Mouse (Mus musculus) heart, embryonic 16.5 days (tissue): ENCODE measurements around the gene B4galt4. TPM values are rescaled to one million over a fixed set of nuclear protein-coding genes. Genes with fewer than 3 reads are reported as not detected.

ENCODE experiments used
- ATAC-seq: fragments of 200-750 bp; cut with Nextera tagmentation; replicated peaks from 2 replicates; pipeline ENCODE4 v1.8.0; 2017; ENCODE audit warnings: moderate number of reproducible peaks; ENCODE audit not compliant: insufficient read depth, low FRiP score; ENCODE audit errors: extremely low read depth
- H3K27ac ChIP-seq: fragments of 300-500 bp; sonication (generic); 2 replicates; pipeline ENCODE4 v1.5.1; 2014; ENCODE audit warnings: mild to moderate bottlenecking, low read length, control low read depth, moderate library complexity
- H3K27me3 ChIP-seq: fragments of 300-500 bp; sonication (generic); 2 replicates; pipeline ENCODE4 v1.6.1; 2014; ENCODE audit warnings: low read length, mixed read lengths; ENCODE audit not compliant: control insufficient read depth, insufficient read depth
- H3K36me3 ChIP-seq: fragments of 300-500 bp; sonication (generic); 2 replicates; pipeline ENCODE4 v1.6.1; 2014; ENCODE audit not compliant: control insufficient read depth, insufficient read depth
- H3K4me1 ChIP-seq: fragments of 300-500 bp; sonication (generic); 2 replicates; pipeline ENCODE4 v1.6.1; 2014; ENCODE audit warnings: low read length, mixed read lengths; ENCODE audit not compliant: control insufficient read depth, insufficient read depth
- H3K4me2 ChIP-seq: fragments of 300-500 bp; sonication (generic); 2 replicates; pipeline ENCODE4 v1.6.1; 2014; ENCODE audit warnings: low read depth, mild to moderate bottlenecking, control low read depth, low read length
- H3K4me3 ChIP-seq: fragments of 300-500 bp; sonication (generic); 2 replicates; pipeline ENCODE4 v1.5.1; 2014; ENCODE audit warnings: mild to moderate bottlenecking, control low read depth, low read length
- H3K9ac ChIP-seq: fragments of 300-500 bp; sonication (generic); 2 replicates; pipeline ENCODE4 v1.6.1; 2014; ENCODE audit warnings: low read length, control low read depth
- H3K9me3 ChIP-seq: fragments of 300-500 bp; sonication (generic); replicated peaks from 2 replicates; pipeline ENCODE4 v1.6.1; 2016; ENCODE audit warnings: low read length; ENCODE audit not compliant: control insufficient read depth
- WGBS: fragments of 180-500 bp; shearing (Covaris S2); extraction: QIAGEN DNeasy Blood & Tissue Kit; methylation state at CpG from one replicate; pipeline ENCODE4 v1.1.7; 2014; 5-methylcytosine and 5-hydroxymethylcytosine counted together
- polyA plus RNA-seq: library from polyadenylated mRNA; unstranded; fragments of >200 nt; fragmentation: Nextera tagmentation; extraction: Ambion mirVana; gene quantifications from 2 replicates; pipeline ENCODE4 v1.2.1, GENCODE M21; 2015

Gene B4galt4
- 22.5 and 22.8 TPM in 2 replicates for polyA plus RNA-seq

DNA sequence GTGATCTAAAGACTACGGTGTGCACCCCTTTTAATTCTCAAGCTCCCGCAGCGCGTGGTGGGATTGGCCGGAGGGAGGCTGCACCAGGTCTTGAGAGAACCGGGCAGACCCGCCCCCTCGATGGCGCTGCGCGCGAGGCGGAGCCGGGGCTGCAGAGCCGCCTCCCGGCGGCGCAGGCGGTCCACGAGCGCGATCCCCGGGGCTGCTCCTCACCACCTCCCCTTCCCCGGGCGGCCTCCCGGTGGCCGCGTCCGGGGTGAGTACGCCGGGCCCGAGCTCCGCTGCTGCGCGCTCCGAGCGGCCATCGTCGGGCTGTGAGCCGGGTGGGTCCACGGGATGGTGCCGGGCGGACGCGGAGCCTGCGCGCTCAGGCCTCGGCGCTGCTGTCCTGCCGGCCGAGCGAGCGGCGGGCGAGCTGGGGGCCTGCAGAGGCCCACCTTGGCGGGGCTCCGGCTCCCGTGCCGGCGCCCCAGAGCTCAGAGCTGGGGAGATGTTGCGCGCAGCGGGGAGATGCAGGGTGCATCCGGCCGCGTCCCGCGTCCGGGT lies at the start of gene B4galt4:
Gene B4galt4 (plus strand): TSS at position 152 of the 546 bp plus-strand sequence.
- H3K27ac ChIP-seq: peak within 1 kb of the TSS; percentile 55
- ATAC-seq: peak; percentile 96
- no peaks in the 10 kb centered on the region for H3K9me3 ChIP-seq
- H3K27me3 ChIP-seq: no peaks in the 10 kb centered on the region
- under 1% methylated on average over 54 of the region's 69 CpGs for WGBS
- H3K4me2 ChIP-seq: peak within 1 kb of the TSS; percentile 83
- H3K4me3 ChIP-seq: peak within 1 kb of the TSS; percentile 69
- H3K4me1 ChIP-seq: peaks cover 7% of the 10 kb centered on the region
- H3K9ac ChIP-seq: peak within 1 kb of the TSS; percentile 75
- no peaks in the 10 kb centered on the region for H3K36me3 ChIP-seq

DNA sequence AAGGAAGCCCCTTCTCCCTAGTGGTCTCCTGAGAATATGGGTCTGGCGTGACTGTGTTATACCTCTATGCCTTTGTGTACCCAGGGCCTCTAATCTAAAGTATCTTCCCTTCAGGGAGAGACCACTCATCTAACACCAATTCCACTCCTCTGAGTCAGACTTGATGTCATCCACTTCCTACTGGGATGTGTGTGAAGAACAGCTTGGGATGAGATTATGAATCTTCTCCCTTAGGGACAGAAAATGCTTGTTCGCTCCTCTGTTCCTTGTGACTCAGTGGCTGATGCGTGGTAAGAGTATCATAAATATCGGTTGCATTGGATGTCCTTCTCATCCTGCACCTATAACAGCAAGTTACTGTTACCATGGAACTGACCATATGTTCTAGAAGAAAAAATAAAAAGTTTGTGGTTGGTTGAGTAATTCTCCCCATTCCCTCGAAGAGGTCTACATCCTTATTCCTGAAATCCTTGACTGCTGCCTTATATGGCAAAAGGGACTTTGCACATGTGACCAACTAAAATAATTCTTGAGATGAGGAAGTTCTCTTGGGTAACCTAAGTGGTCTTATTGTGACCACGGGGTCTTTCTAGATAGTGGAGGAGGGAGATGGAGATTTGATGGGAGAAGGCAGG lies 47.0 kb upstream of the B4galt4 start:
- Histone ChIP-seq H3K9me3 (no peaks in the 10 kb centered on the region), H3K4me1 (peaks cover 26% of the 10 kb centered on the region), H3K36me3 (peaks cover 12% of the 10 kb centered on the region), H3K4me2 (no peak overlapping the region), H3K4me3 (no peak overlapping the region), H3K27ac (no peak overlapping the region), H3K9ac (no peak overlapping the region), H3K27me3 (no peaks in the 10 kb centered on the region)
- no peak for ATAC-seq
- WGBS: 74% methylated on average over 6 of the region's 6 CpGs

DNA sequence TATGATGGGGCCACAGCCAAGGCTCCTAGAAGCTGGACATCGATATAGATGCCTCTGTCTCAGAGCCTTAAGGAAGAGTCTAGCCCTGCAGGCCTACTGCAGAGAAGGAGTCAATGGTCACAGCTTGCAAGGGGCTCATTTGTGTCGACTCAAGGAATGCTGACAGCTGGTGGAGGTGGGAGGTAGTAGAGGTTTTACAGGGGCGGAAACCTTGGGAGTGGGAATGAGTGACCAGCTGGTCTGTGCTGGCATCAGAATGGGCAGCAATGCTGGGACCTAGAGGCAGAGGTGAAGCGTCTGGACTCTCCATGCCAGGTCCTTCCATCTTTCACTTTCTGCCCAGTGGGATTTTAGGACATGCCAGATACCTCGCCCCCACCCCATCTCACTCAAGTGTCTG lies 46.5 kb upstream of the B4galt4 start:
- no peak overlapping the region for H3K27ac ChIP-seq

DNA sequence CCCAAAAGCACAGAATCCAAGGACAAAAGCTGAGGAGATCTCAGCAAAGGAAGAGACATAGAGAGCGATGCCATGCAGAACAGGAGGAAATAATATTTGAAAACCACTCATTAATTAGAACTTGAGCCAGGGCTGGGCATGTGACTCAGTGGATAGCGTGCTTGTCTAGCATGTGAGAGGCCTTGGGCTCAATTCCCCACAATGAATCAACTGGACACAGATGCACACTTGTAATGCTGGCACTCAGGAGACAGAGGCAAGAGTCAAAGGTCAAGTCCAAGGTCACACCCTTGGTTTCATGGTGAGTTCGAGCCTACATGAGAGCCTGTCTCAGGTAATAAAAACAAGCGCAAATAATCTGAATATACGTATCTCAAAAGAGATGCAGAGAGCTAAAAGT lies 44.5 kb upstream of the B4galt4 start:
- Histone ChIP-seq H3K27ac (no peak overlapping the region), H3K9ac (no peak overlapping the region), H3K36me3 (peaks cover 5% of the 10 kb centered on the region), H3K4me2 (no peak overlapping the region), H3K27me3 (no peaks in the 10 kb centered on the region), H3K9me3 (no peaks in the 10 kb centered on the region), H3K4me1 (peaks cover 36% of the 10 kb centered on the region), H3K4me3 (no peak overlapping the region)
- WGBS: 83% methylated on average over 5 of the region's 5 CpGs
- no peak for ATAC-seq

More for the DNA sequence above, 46.5 kb upstream of the B4galt4 start:
- Histone ChIP-seq H3K36me3 (peaks cover 9% of the 10 kb centered on the region), H3K9ac (no peak overlapping the region), H3K4me1 (peaks cover 26% of the 10 kb centered on the region), H3K9me3 (no peaks in the 10 kb centered on the region), H3K27me3 (no peaks in the 10 kb centered on the region), H3K4me2 (no peak overlapping the region), H3K4me3 (no peak overlapping the region)
- WGBS: 84% methylated on average over 5 of the region's 5 CpGs
- no peak for ATAC-seq

DNA sequence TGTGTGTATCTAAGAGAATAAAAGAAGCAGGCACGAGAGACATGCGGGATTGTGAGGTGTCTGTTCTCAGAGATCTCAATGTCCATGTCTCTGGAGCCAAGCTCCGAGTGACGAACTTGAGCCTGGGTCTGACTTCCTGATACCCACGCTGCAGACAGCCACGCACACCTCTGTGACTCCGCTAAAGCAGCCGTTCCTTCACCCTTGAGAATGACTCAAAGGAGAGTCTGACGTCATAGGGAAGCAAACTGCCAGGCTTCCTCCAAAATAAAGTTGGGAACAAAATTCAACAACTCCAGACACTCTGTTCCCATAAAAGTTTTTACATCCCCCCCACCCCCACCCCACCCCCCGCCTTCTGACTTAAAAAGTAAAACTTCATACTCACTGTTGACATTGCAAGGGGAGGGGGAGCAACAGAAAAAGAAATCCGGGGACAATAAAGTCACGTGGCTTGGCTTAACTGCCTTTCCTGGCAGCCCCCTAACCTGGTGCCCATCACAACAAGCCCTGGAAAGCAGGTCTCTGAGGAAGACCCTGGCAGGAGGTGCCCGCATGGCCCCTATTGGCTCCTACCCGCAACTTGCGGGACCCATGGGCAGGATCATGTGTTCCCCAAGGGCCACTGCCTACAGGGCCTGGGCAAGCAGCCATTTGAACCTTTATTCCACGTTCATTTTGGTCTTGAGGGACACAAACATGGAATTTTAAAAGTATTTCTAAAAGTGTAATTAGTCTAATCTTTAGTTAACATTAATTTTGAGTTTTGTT lies 41.5 kb upstream of the B4galt4 start:
- no peak overlapping the region for H3K4me3 ChIP-seq
- 0 out of 2 replicates have a peak overlapping the region, but pooled peaks have one; percentile 8 for H3K4me2 ChIP-seq
- H3K27ac ChIP-seq: peak overlapping the region; percentile 38
- H3K27me3 ChIP-seq: no peaks in the 10 kb centered on the region
- no peaks in the 10 kb centered on the region for H3K9me3 ChIP-seq
- H3K9ac ChIP-seq: no peak overlapping the region
- no peaks in the 10 kb centered on the region; the same call in 1 of the 2 replicates for H3K36me3 ChIP-seq
- H3K4me1 ChIP-seq: peaks cover 51% of the 10 kb centered on the region
- WGBS: 44% methylated on average over 16 of the region's 16 CpGs
- ATAC-seq: no peak

DNA sequence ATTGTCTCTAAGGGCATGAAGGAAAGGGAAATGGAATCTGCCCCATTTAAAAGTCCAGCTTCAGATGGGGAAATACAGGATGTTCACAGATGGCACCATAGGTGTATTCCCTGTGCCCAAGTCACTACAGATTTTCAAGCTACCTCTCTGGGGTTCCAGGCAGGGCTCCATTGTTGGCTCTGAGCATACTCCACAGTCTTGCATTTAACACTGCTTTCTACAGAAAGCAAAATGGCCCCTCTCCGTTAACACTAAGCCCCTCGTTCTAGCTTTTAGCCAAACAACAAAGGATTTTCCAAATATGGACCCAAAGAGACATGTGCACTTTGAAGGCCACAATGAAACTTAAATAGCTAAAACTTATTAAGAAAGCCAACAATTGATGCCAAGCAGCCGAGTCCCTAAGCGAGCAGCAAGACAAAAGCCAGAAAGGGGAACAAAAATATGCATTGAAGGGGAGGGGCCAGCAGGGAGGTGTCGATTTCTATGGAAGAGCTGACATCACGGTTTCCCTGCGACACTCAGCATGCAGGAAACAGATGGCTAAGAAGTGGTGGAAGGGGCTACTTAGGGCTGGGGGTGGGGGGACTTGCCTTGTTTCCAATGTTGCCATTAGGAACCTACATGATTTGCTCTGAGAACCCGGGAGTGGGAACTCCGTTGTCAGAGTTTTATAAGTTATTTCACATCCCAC lies 40.4 kb upstream of the B4galt4 start:
- Histone ChIP-seq H3K27ac (peak overlapping the region; percentile 73), H3K4me1 (peaks cover 60% of the 10 kb centered on the region), H3K27me3 (no peaks in the 10 kb centered on the region), H3K9me3 (no peaks in the 10 kb centered on the region), H3K4me3 (peak overlapping the region; percentile 18; the same call in 1 of the 2 replicates), H3K4me2 (peak overlapping the region; percentile 53), H3K9ac (peak overlapping the region; percentile 31; the same call in 1 of the 2 replicates), H3K36me3 (no peaks in the 10 kb centered on the region; the same call in 1 of the 2 replicates)
- 0 out of 2 replicates have a peak, but pooled peaks have one; percentile 34 for ATAC-seq
- 16% methylated on average over 9 of the region's 9 CpGs for WGBS

DNA sequence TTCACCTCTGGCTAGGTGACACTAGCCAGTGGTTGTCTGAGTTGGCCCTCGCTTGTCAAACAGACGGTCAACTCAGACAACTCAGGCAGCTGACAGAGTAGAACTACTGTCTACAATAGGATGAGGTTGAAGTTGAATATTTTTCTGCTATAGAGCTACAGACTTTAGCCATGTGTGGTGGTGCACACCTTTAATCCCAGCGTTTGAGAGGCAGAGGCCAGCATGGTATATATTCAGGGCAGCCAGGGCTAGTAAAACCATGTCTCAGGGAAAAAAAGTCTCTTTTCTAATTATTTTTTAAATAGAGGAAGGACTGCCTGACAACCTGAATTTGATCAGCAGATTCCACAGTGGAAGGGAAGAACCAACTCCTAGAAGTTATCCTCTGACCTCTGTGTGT lies 39.7 kb upstream of the B4galt4 start:
- Histone ChIP-seq H3K27me3 (no peaks in the 10 kb centered on the region), H3K4me2 (peak overlapping the region; percentile 53), H3K4me1 (peaks cover 67% of the 10 kb centered on the region), H3K36me3 (no peaks in the 10 kb centered on the region; the same call in 1 of the 2 replicates), H3K4me3 (no peak overlapping the region), H3K27ac (peak overlapping the region; percentile 73), H3K9me3 (no peaks in the 10 kb centered on the region), H3K9ac (peak overlapping the region; percentile 27; the same call in 1 of the 2 replicates)
- ATAC-seq: no peak
- WGBS: 68% methylated on average over 3 of the region's 3 CpGs

DNA sequence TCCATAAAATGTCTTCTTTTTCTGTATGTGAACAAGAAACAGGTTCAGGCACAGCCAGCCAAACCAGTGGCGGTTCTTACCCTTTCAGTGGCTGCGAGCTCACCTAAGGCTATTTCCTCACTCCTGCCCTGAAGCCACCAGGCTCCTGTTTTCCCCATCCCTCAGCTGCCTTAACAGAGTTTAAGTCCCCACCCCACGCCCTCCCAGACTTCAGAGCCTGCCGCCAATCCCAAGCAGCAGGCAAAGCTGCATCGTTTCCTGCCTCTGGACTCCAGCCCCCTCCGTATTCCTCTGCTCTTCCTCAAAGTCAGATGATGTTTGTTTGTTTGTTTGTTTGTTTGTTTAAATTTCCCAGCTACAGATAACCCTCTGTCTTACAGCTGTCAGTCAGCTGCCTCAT lies 38.6 kb upstream of the B4galt4 start:
- Histone ChIP-seq H3K4me2 (no peak overlapping the region), H3K4me1 (peaks cover 78% of the 10 kb centered on the region), H3K36me3 (no peaks in the 10 kb centered on the region; the same call in 1 of the 2 replicates), H3K9me3 (no peaks in the 10 kb centered on the region), H3K27ac (no peak overlapping the region), H3K9ac (no peak overlapping the region), H3K27me3 (no peaks in the 10 kb centered on the region), H3K4me3 (no peak overlapping the region)
- 41% methylated on average over 6 of the region's 6 CpGs for WGBS
- no peak for ATAC-seq
